Mouse (Mus musculus) limb, embryonic 14.5 days (tissue): ENCODE measurements at regions not wholly inside any gene's neighbourhood (a gene's known extent, or its start where the extent isn't known, plus 50 kb on each side); places are given as distances from the start of the nearest gene placed in this dataset.

Experiments used
- ATAC-seq: fragments of 200-750 bp; cut with Nextera tagmentation; 2 replicates; pipeline ENCODE4 v1.8.0; 2017; ENCODE audit warnings: low read depth, moderate number of reproducible peaks, moderate TSS enrichment; ENCODE audit not compliant: low FRiP score
- DNase-seq: peaks from one replicate; pipeline ENCODE4 v3.0.0-alpha.2; 2015; ENCODE audit warnings: low spot score
- H3K27ac ChIP-seq: fragments of 300-500 bp; sonication (generic); replicated peaks from 2 replicates; pipeline ENCODE4 v1.5.1; 2014; ENCODE audit warnings: low read depth, mild to moderate bottlenecking, low read length, moderate library complexity, mixed read lengths
- H3K27me3 ChIP-seq: fragments of 300-500 bp; sonication (generic); 2 replicates; pipeline ENCODE4 v1.6.1; 2014; ENCODE audit warnings: low read length, mixed read lengths; ENCODE audit not compliant: control insufficient read depth, insufficient read depth
- H3K36me3 ChIP-seq: fragments of 300-500 bp; sonication (generic); 2 replicates; pipeline ENCODE4 v1.6.1; 2014; ENCODE audit warnings: mild to moderate bottlenecking, low read length, moderate library complexity, mixed read lengths; ENCODE audit not compliant: control insufficient read depth, insufficient read depth
- H3K4me1 ChIP-seq: fragments of 300-500 bp; sonication (generic); 2 replicates; pipeline ENCODE4 v1.6.1; 2014; ENCODE audit warnings: antibody characterized with exemption, low read length, mixed read lengths; ENCODE audit not compliant: control insufficient read depth, insufficient read depth
- H3K4me2 ChIP-seq: fragments of 300-500 bp; sonication (generic); replicated peaks from 2 replicates; pipeline ENCODE4 v1.6.1; 2014; ENCODE audit warnings: low read depth, mild to moderate bottlenecking, low read length, moderate library complexity; ENCODE audit not compliant: severe bottlenecking
- H3K4me3 ChIP-seq: fragments of 300-500 bp; sonication (generic); replicated peaks from 2 replicates; pipeline ENCODE4 v1.5.1; 2014; ENCODE audit warnings: low read length
- H3K9ac ChIP-seq: fragments of 300-500 bp; sonication (generic); 2 replicates; pipeline ENCODE4 v1.6.1; 2014; ENCODE audit warnings: mild to moderate bottlenecking, low read depth, low read length, moderate library complexity; ENCODE audit not compliant: severe bottlenecking
- H3K9me3 ChIP-seq: fragments of 300-500 bp; sonication (generic); 2 replicates; pipeline ENCODE4 v1.6.1; 2016; ENCODE audit warnings: low read length; ENCODE audit not compliant: control insufficient read depth
- POLR2A ChIP-seq: fragments of 200-500 bp; IDR thresholded peaks from 2 replicates; pipeline ENCODE4 v1.8.0; 2012; ENCODE audit warnings: inconsistent platforms, mild to moderate bottlenecking, moderate library complexity, borderline replicate concordance; ENCODE audit not compliant: insufficient read depth, insufficient read length; ENCODE audit errors: extremely low read depth
- WGBS: fragments of 180-500 bp; shearing (Covaris S2); extraction: QIAGEN DNeasy Blood & Tissue Kit; methylation state at CpG from one replicate; pipeline ENCODE4 v1.1.7; 2014; 5-methylcytosine and 5-hydroxymethylcytosine counted together

DNA sequence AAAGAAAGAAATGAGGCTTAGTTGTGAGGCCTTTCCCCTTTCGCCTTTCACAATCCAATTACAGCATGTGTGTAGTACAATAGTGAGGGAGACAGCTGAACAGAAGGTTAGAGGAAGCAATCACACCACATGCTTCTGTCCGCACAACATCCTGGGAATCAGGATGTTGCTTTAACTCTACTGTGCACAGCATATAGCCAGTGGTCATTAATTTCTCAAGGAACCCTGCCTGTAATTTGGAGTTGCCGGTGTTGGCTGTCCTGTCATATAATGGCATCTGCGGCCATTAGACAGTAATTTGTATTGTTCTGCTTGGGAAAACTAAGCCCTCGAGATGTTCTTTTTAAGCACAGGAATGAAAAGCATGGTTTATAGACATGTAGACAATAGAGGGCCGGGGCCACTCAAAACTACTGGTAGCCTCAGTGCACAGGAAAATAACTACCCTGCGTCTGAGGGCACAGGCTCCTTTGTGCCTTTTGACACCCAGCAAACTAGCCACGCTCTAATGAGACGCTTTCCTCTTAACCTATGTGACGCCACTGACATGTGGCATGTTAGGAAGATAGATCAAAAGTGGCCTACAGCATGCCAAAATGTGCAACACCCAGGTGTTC lies 233.2 kb upstream of the Robo2 start:
- H3K27me3 ChIP-seq, result no peaks in the 10 kb centered on the region
- H3K4me1 ChIP-seq, result no peaks in the 10 kb centered on the region
- no peaks in the 10 kb centered on the region for H3K36me3 ChIP-seq
- DNase-seq, result no peak
- H3K9ac ChIP-seq, result no peak overlapping the region
- no peak overlapping the region for H3K4me3 ChIP-seq
- no peaks in the 10 kb centered on the region for H3K9me3 ChIP-seq
- 54% methylated on average over 10 of the region's 10 CpGs for WGBS
- no peak overlapping the region for H3K27ac ChIP-seq
- no peak overlapping the region for H3K4me2 ChIP-seq
- no peak for ATAC-seq
- no peak for TF ChIP-seq POLR2A

DNA sequence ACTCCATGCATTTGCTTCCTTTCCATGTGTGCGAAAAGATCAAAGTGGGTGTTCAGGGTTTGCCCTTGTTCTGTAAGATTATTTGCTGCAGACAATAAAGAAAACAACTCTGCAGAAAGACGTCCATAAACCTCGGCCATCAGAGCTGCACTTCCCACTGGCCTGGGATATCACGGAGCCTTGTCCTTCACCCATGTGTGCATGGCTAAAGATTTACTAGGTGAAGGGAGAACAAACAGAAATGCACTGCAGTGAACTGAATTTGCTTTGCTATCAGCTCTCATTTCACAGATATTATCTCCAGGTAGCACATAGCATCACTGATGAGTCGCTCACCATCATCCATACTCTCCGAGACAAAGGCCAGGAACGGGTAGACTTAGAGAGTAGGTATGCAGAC lies 228.2 kb upstream of the Robo2 start:
- no peak overlapping the region for H3K4me3 ChIP-seq
- H3K27me3 ChIP-seq, result no peaks in the 10 kb centered on the region
- WGBS, result 70% methylated on average over 7 of the region's 7 CpGs
- no peak overlapping the region for H3K27ac ChIP-seq
- no peak overlapping the region for H3K4me2 ChIP-seq
- DNase-seq, result no peak
- no peak overlapping the region for H3K9ac ChIP-seq
- no peaks in the 10 kb centered on the region for H3K9me3 ChIP-seq
- no peaks in the 10 kb centered on the region for H3K36me3 ChIP-seq
- TF ChIP-seq POLR2A, result no peak
- ATAC-seq, result no peak
- no peaks in the 10 kb centered on the region for H3K4me1 ChIP-seq

DNA sequence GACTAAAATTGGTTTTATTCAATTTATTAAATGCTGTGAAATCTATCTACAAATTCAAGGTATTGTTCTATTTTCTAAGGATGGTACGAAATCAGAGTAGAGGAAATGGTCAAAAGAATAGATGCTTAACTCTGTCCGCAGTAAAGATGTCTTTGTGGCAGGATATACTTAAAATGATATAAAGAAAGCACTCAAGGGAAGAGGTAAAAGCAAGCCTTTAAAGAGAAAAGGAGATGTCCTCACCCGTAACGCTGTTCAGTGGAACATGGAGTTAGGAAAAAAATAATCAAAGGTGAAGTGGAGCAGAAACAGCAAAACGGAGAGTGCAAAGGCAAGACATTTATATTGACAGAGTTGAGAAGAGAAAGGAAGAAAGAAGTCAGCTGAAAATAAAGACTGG lies 226.0 kb upstream of the Robo2 start:
- no peak for ATAC-seq
- DNase-seq, result no peak
- H3K4me3 ChIP-seq, result no peak overlapping the region
- H3K36me3 ChIP-seq, result no peaks in the 10 kb centered on the region
- H3K4me1 ChIP-seq, result no peaks in the 10 kb centered on the region
- no peak for TF ChIP-seq POLR2A
- WGBS, result 72% methylated on average over 5 of the region's 5 CpGs
- H3K9me3 ChIP-seq, result no peaks in the 10 kb centered on the region
- no peak overlapping the region for H3K27ac ChIP-seq
- H3K27me3 ChIP-seq, result no peaks in the 10 kb centered on the region
- no peak overlapping the region for H3K9ac ChIP-seq
- no peak overlapping the region for H3K4me2 ChIP-seq

DNA sequence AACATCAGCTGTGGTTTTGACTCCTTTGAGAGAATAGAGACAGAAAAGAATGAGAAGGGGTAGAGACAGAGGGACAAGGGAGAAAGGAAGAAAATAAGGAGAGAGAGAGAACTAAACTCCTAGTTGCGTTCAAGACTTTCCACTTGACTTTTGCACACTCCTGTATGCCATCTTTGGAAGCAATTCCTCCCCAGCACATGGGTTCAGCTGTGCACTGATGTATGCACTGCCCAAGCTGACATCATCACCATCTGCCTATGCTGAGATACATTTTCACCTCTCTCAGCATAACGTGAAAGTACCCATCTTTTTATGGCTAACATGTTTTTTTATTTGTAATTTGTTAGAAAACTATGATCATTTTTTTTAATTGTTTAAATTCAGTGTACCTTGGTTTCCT lies 214.2 kb upstream of the Robo2 start:
- H3K4me3 ChIP-seq, result no peak overlapping the region
- TF ChIP-seq POLR2A, result no peak
- H3K4me1 ChIP-seq, result no peaks in the 10 kb centered on the region
- no peak overlapping the region for H3K27ac ChIP-seq
- DNase-seq, result no peak
- H3K9me3 ChIP-seq, result no peaks in the 10 kb centered on the region
- no peak overlapping the region for H3K9ac ChIP-seq
- WGBS, result 82% methylated on average over 2 of the region's 2 CpGs
- H3K27me3 ChIP-seq, result no peaks in the 10 kb centered on the region
- H3K4me2 ChIP-seq, result no peak overlapping the region
- ATAC-seq, result no peak
- H3K36me3 ChIP-seq, result no peaks in the 10 kb centered on the region

DNA sequence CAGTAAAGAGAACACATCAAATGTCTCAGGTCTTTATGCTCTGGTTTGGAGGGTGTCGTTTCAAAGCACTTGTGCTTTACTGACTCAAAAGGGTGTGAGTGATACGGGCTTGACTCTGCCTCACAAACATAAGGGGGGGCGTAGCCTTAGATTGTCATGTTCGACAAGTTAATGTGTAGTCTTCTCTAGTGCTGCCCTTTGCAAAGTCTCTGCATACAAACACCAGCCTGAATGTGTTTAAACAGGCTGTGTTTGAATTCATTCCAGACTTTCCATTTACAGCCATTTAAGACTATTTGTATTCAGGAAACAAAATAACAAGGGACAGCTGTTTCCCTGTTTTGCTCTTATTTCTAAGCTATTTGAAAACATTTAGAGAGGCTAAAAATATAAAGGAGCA lies 200.4 kb upstream of the Robo2 start:
- Histone ChIP-seq H3K36me3 (no peaks in the 10 kb centered on the region), H3K4me2 (no peak overlapping the region), H3K4me1 (peaks cover 4% of the 10 kb centered on the region; the same call in 1 of the 2 replicates), H3K4me3 (no peak overlapping the region), H3K9ac (no peak overlapping the region), H3K27ac (no peak overlapping the region), H3K9me3 (no peaks in the 10 kb centered on the region), H3K27me3 (no peaks in the 10 kb centered on the region)
- no peak for TF ChIP-seq POLR2A
- ATAC-seq (no peak), DNase-seq (peak; percentile 13)
- 23% methylated on average over 4 of the region's 4 CpGs for WGBS

DNA sequence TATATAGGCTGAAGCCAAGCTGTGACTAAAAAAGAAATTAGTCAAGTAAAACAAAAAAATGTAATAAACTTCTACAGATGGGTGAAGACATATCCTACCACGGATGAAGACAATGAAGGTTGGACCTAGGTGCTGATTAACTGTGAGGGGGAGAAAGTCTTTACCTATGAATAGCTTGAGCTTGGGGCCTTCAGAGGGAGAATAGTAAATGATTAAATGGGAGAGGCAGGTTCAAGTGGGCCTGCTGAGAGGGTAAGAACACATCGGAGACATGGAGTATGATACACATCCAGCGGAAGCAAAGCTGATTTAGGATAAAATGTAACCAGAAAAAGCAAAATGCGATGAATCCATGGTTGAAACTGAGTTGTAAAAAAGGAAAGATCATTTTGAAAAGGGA lies 197.9 kb upstream of the Robo2 start:
- H3K9me3 ChIP-seq, result no peaks in the 10 kb centered on the region
- no peak for ATAC-seq
- WGBS, result 80% methylated on average over 4 of the region's 4 CpGs

More for the DNA sequence above, 197.9 kb upstream of the Robo2 start:
- Histone ChIP-seq H3K36me3 (no peaks in the 10 kb centered on the region), H3K9ac (no peak overlapping the region), H3K4me3 (no peak overlapping the region), H3K4me2 (no peak overlapping the region), H3K27ac (no peak overlapping the region), H3K27me3 (no peaks in the 10 kb centered on the region), H3K4me1 (peaks cover 4% of the 10 kb centered on the region; the same call in 1 of the 2 replicates)
- no peak for TF ChIP-seq POLR2A
- DNase-seq, result no peak
